Mouse (Mus musculus) neural tube, embryonic 12.5 days (tissue): ENCODE measurements around the gene Alkbh1. TPM values are rescaled to one million over a fixed set of nuclear protein-coding genes. Genes with fewer than 3 reads are reported as not detected.

Source experiments
- ATAC-seq: fragments of 200-750 bp; cut with Nextera tagmentation; 2 replicates; pipeline ENCODE4 v1.8.0; 2017; ENCODE audit warnings: low read depth, mild to moderate bottlenecking, moderate TSS enrichment, moderate library complexity; ENCODE audit not compliant: low FRiP score
- H3K27ac ChIP-seq: fragments of 300-500 bp; sonication (generic); 2 replicates; pipeline ENCODE4 v1.5.1; 2016
- H3K27me3 ChIP-seq: fragments of 300-500 bp; sonication (generic); replicated peaks from 2 replicates; pipeline ENCODE4 v1.6.1; 2016; ENCODE audit warnings: mild to moderate bottlenecking
- H3K36me3 ChIP-seq: fragments of 300-500 bp; sonication (generic); 2 replicates; pipeline ENCODE4 v1.6.1; 2016; ENCODE audit warnings: mild to moderate bottlenecking
- H3K4me1 ChIP-seq: fragments of 300-500 bp; sonication (generic); 2 replicates; pipeline ENCODE4 v1.6.1; 2016
- H3K4me2 ChIP-seq: fragments of 300-500 bp; sonication (generic); replicated peaks from 2 replicates; pipeline ENCODE4 v1.6.1; 2016; ENCODE audit warnings: mild to moderate bottlenecking
- H3K4me3 ChIP-seq: fragments of 300-500 bp; sonication (generic); 2 replicates; pipeline ENCODE4 v1.5.1; 2016
- H3K9ac ChIP-seq: fragments of 300-500 bp; sonication (generic); 2 replicates; pipeline ENCODE4 v1.6.1; 2016; ENCODE audit warnings: mild to moderate bottlenecking
- H3K9me3 ChIP-seq: fragments of 300-500 bp; sonication (generic); 2 replicates; pipeline ENCODE4 v1.6.1; 2016; ENCODE audit warnings: mild to moderate bottlenecking
- WGBS: fragments of 180-500 bp; shearing (Covaris S2); methylation state at CpG from one replicate; pipeline ENCODE4 v1.1.7; 2016; 5-methylcytosine and 5-hydroxymethylcytosine counted together
- polyA plus RNA-seq: library from polyadenylated mRNA; unstranded; fragments of >200 nt; fragmentation: Nextera tagmentation; extraction: Ambion mirVana; gene quantifications from 2 replicates; pipeline ENCODE4 v1.2.1, GENCODE M21; 2016

Alkbh1 gene
- polyA plus RNA-seq, 1 experiment from 2014 or later: 60.3 TPM

- peak overlapping the region; percentile 67 for H3K4me2 ChIP-seq
- no peaks in the 10 kb centered on the region for H3K9me3 ChIP-seq
- H3K4me1 ChIP-seq: peaks cover 17% of the 10 kb centered on the region
- no peak for ATAC-seq
- H3K4me3 ChIP-seq: peak overlapping the region; percentile 98
- peak overlapping the region; percentile 91 for H3K9ac ChIP-seq
- 36% methylated on average over 12 of the region's 12 CpGs for WGBS
- no peak overlapping the region for H3K27ac ChIP-seq
- H3K27me3 ChIP-seq: no peaks in the 10 kb centered on the region
- H3K36me3 ChIP-seq: peaks cover 38% of the 10 kb centered on the region
Observed at GRCm38 (mm10) chr12:87442177-87443114, 1.4 kb downstream of the Alkbh1 start.

GRCm38 (mm10) chr12:87428885-87429284 is 14.9 kb downstream of the Alkbh1 start:
- peaks cover 78% of the 10 kb centered on the region for H3K36me3 ChIP-seq
- H3K4me3 ChIP-seq: no peak overlapping the region
- H3K4me2 ChIP-seq: no peak overlapping the region

GRCm38 (mm10) chr12:87428295-87428694 is 15.5 kb downstream of the Alkbh1 start:
- H3K9ac ChIP-seq: no peak overlapping the region
- H3K4me2 ChIP-seq: no peak overlapping the region
- no peaks in the 10 kb centered on the region for H3K27me3 ChIP-seq
- WGBS: 83% methylated on average over 2 of the region's 2 CpGs
- no peak overlapping the region for H3K4me3 ChIP-seq
- ATAC-seq: no peak
- 0 out of 2 replicates have a peak, but pooled peaks cover 3% of the 10 kb centered on the region for H3K4me1 ChIP-seq
- H3K36me3 ChIP-seq: peaks cover 73% of the 10 kb centered on the region
- no peaks in the 10 kb centered on the region for H3K9me3 ChIP-seq
- no peak overlapping the region for H3K27ac ChIP-seq

More at GRCm38 (mm10) chr12:87428885-87429284, 14.9 kb downstream of the Alkbh1 start:
- no peak for ATAC-seq
- H3K27me3 ChIP-seq: no peaks in the 10 kb centered on the region
- 0 out of 2 replicates have a peak, but pooled peaks cover 3% of the 10 kb centered on the region for H3K4me1 ChIP-seq
- H3K9me3 ChIP-seq: no peaks in the 10 kb centered on the region
- WGBS: 86% methylated on average over 8 of the region's 8 CpGs
- no peak overlapping the region for H3K9ac ChIP-seq
- no peak overlapping the region for H3K27ac ChIP-seq

GRCm38 (mm10) chr12:87426354-87427031 is 17.3 kb downstream of the Alkbh1 start:
- no peaks in the 10 kb centered on the region for H3K27me3 ChIP-seq
- H3K4me2 ChIP-seq: no peak overlapping the region
- no peaks in the 10 kb centered on the region for H3K9me3 ChIP-seq
- ATAC-seq: no peak
- H3K36me3 ChIP-seq: peaks cover 55% of the 10 kb centered on the region
- H3K4me3 ChIP-seq: no peak overlapping the region
- no peak overlapping the region for H3K27ac ChIP-seq
- 93% methylated on average over 5 of the region's 5 CpGs for WGBS
- 0 out of 2 replicates have a peak, but pooled peaks cover 3% of the 10 kb centered on the region for H3K4me1 ChIP-seq
- H3K9ac ChIP-seq: no peak overlapping the region

- 36% methylated on average over 3 of the region's 3 CpGs for WGBS
- Histone ChIP-seq H3K9me3 (no peaks in the 10 kb centered on the region), H3K4me2 (no peak overlapping the region), H3K27me3 (no peaks in the 10 kb centered on the region), H3K9ac (no peak overlapping the region), H3K4me1 (peaks cover 8% of the 10 kb centered on the region; the same call in 1 of the 2 replicates), H3K4me3 (no peak overlapping the region), H3K36me3 (peaks cover 36% of the 10 kb centered on the region), H3K27ac (0 out of 2 replicates have a peak overlapping the region, but pooled peaks have one; percentile 32)
- no peak for ATAC-seq
Observed at GRCm38 (mm10) chr12:87424516-87424915, 19.3 kb downstream of the Alkbh1 start.

GRCm38 (mm10) chr12:87423700-87424099 is 20.1 kb downstream of the Alkbh1 start:
- WGBS: 58% methylated on average over 1 of the region's 1 CpGs
- no peaks in the 10 kb centered on the region for H3K27me3 ChIP-seq
- H3K4me3 ChIP-seq: no peak overlapping the region
- peaks cover 28% of the 10 kb centered on the region for H3K36me3 ChIP-seq
- ATAC-seq: no peak
- H3K4me2 ChIP-seq: no peak overlapping the region
- H3K27ac ChIP-seq: no peak overlapping the region
- peaks cover 16% of the 10 kb centered on the region for H3K4me1 ChIP-seq
- no peaks in the 10 kb centered on the region for H3K9me3 ChIP-seq
- no peak overlapping the region for H3K9ac ChIP-seq

- Histone ChIP-seq H3K4me1 (peaks cover 16% of the 10 kb centered on the region), H3K36me3 (peaks cover 12% of the 10 kb centered on the region), H3K4me3 (no peak overlapping the region), H3K9me3 (no peaks in the 10 kb centered on the region), H3K27ac (no peak overlapping the region), H3K27me3 (no peaks in the 10 kb centered on the region), H3K9ac (no peak overlapping the region), H3K4me2 (no peak overlapping the region)
- 79% methylated on average over 5 of the region's 5 CpGs for WGBS
- no peak for ATAC-seq
Observed at GRCm38 (mm10) chr12:87421708-87422507, 21.9 kb downstream of the Alkbh1 start.

GRCm38 (mm10) chr12:87419974-87420485 is 23.8 kb downstream of the Alkbh1 start:
- H3K4me3 ChIP-seq: no peak overlapping the region
- no peaks in the 10 kb centered on the region for H3K9me3 ChIP-seq
- H3K4me1 ChIP-seq: peaks cover 16% of the 10 kb centered on the region
- no peaks in the 10 kb centered on the region; the same call in none of the 2 replicates for H3K36me3 ChIP-seq
- 61% methylated on average over 12 of the region's 12 CpGs for WGBS
- no peak overlapping the region for H3K4me2 ChIP-seq
- H3K27ac ChIP-seq: no peak overlapping the region; the same call in 1 of the 2 replicates
- H3K27me3 ChIP-seq: no peaks in the 10 kb centered on the region
- no peak for ATAC-seq
- H3K9ac ChIP-seq: no peak overlapping the region

- 42% methylated on average over 5 of the region's 5 CpGs for WGBS
- H3K4me3 ChIP-seq: no peak overlapping the region
- peaks cover 13% of the 10 kb centered on the region for H3K4me1 ChIP-seq
- H3K9me3 ChIP-seq: no peaks in the 10 kb centered on the region
- peak; percentile 88 for ATAC-seq
- no peaks in the 10 kb centered on the region; the same call in none of the 2 replicates for H3K36me3 ChIP-seq
- peak overlapping the region; percentile 34; the same call in 1 of the 2 replicates for H3K27ac ChIP-seq
- H3K4me2 ChIP-seq: peak overlapping the region; percentile 16; the same call in 1 of the 2 replicates
- no peaks in the 10 kb centered on the region for H3K27me3 ChIP-seq
- H3K9ac ChIP-seq: no peak overlapping the region
Observed at GRCm38 (mm10) chr12:87418921-87419320, 24.9 kb downstream of the Alkbh1 start.

- Histone ChIP-seq H3K36me3 (no peaks in the 10 kb centered on the region), H3K9ac (no peak overlapping the region), H3K4me2 (no peak overlapping the region), H3K4me1 (peaks cover 13% of the 10 kb centered on the region), H3K4me3 (no peak overlapping the region), H3K9me3 (no peaks in the 10 kb centered on the region), H3K27ac (no peak overlapping the region), H3K27me3 (no peaks in the 10 kb centered on the region)
- 44% methylated on average over 7 of the region's 7 CpGs for WGBS
- no peak for ATAC-seq
Observed at GRCm38 (mm10) chr12:87416690-87417089, 27.1 kb downstream of the Alkbh1 start.

GRCm38 (mm10) chr12:87415358-87415757 is 28.5 kb downstream of the Alkbh1 start:
- Histone ChIP-seq H3K4me2 (no peak overlapping the region), H3K4me1 (peaks cover 13% of the 10 kb centered on the region), H3K9me3 (no peaks in the 10 kb centered on the region), H3K27ac (no peak overlapping the region), H3K9ac (no peak overlapping the region), H3K27me3 (no peaks in the 10 kb centered on the region), H3K4me3 (no peak overlapping the region), H3K36me3 (no peaks in the 10 kb centered on the region)
- ATAC-seq: no peak
- 87% methylated on average over 4 of the region's 4 CpGs for WGBS
